Mouse (Mus musculus): Measurements from ENCODE around the gene Snx9. TPM values are rescaled to one million over a fixed set of nuclear protein-coding genes. Genes with fewer than 3 reads are reported as not detected.

Snx9 gene
- polyA plus RNA-seq, 1 experiment from 2014 or later: 20.8 TPM

- WGBS: 62% methylated on average over 6 of the region's 6 CpGs
- Histone ChIP-seq H3K9ac (no peak overlapping the region), H3K4me1 (peaks cover 10% of the 10 kb centered on the region), H3K36me3 (no peaks in the 10 kb centered on the region), H3K27ac (no peak overlapping the region), H3K4me3 (no peak overlapping the region), H3K9me3 (replicated peaks) (no peaks in the 10 kb centered on the region), H3K4me2 (replicated peaks) (no peak overlapping the region), H3K27me3 (no peaks in the 10 kb centered on the region)
- ATAC-seq (ENCODE audit: low FRiP score): no peak
Measured at GRCm38 (mm10) chr17:5968562-5968961, 127.4 kb downstream of the Snx9 start.

GRCm38 (mm10) chr17:5969246-5969645, 128.1 kb downstream of the Snx9 start:
- ATAC-seq (ENCODE audit: low FRiP score): no peak
- Histone ChIP-seq H3K9ac (no peak overlapping the region), H3K27me3 (no peaks in the 10 kb centered on the region)

GRCm38 (mm10) chr17:5970298-5970821, 129.2 kb downstream of the Snx9 start:
- 90% methylated on average over 5 of the region's 5 CpGs for WGBS
- Histone ChIP-seq H3K9me3 (replicated peaks) (no peaks in the 10 kb centered on the region), H3K9ac (no peak overlapping the region), H3K36me3 (no peaks in the 10 kb centered on the region), H3K27ac (no peak overlapping the region), H3K4me2 (replicated peaks) (no peak overlapping the region), H3K4me1 (peaks cover 11% of the 10 kb centered on the region), H3K27me3 (no peaks in the 10 kb centered on the region), H3K4me3 (no peak overlapping the region)
- no peak for ATAC-seq (ENCODE audit: low FRiP score)

More at GRCm38 (mm10) chr17:5969246-5969645, 128.1 kb downstream of the Snx9 start:
- Histone ChIP-seq H3K27ac (no peak overlapping the region), H3K4me3 (no peak overlapping the region), H3K36me3 (no peaks in the 10 kb centered on the region), H3K9me3 (replicated peaks) (no peaks in the 10 kb centered on the region), H3K4me2 (replicated peaks) (no peak overlapping the region), H3K4me1 (peaks cover 10% of the 10 kb centered on the region)
- WGBS: 46% methylated on average over 3 of the region's 3 CpGs

GRCm38 (mm10) chr17:5973536-5973935, 132.4 kb downstream of the Snx9 start:
- H3K9ac ChIP-seq: no peak overlapping the region
- H3K9me3 ChIP-seq (replicated peaks): no peaks in the 10 kb centered on the region
- no peak overlapping the region for H3K4me3 ChIP-seq
- 70% methylated on average over 8 of the region's 8 CpGs for WGBS
- H3K36me3 ChIP-seq: no peaks in the 10 kb centered on the region
- peaks cover 38% of the 10 kb centered on the region for H3K4me1 ChIP-seq
- no peak overlapping the region for H3K4me2 ChIP-seq (replicated peaks)
- H3K27me3 ChIP-seq: 0 out of 2 replicates have a peak, but pooled peaks cover 3% of the 10 kb centered on the region
- ATAC-seq (ENCODE audit: low FRiP score): no peak
- H3K27ac ChIP-seq: no peak overlapping the region

- Histone ChIP-seq H3K27ac (no peak overlapping the region; the same call in 1 of the 2 replicates), H3K27me3 (0 out of 2 replicates have a peak, but pooled peaks cover 3% of the 10 kb centered on the region), H3K9ac (no peak overlapping the region), H3K4me1 (peaks cover 33% of the 10 kb centered on the region), H3K9me3 (replicated peaks) (no peaks in the 10 kb centered on the region), H3K36me3 (no peaks in the 10 kb centered on the region), H3K4me3 (no peak overlapping the region), H3K4me2 (replicated peaks) (peak overlapping the region; percentile 13; the same call in 1 of the 2 replicates)
- WGBS: 47% methylated on average over 23 of the region's 23 CpGs
- no peak for ATAC-seq (ENCODE audit: low FRiP score)
Measured at GRCm38 (mm10) chr17:5975099-5975977, 134.2 kb downstream of the Snx9 start.

- Histone ChIP-seq H3K4me3 (no peak overlapping the region), H3K27ac (peak overlapping the region; percentile 2; the same call in 1 of the 2 replicates), H3K4me2 (replicated peaks) (no peak overlapping the region), H3K27me3 (0 out of 2 replicates have a peak, but pooled peaks cover 3% of the 10 kb centered on the region), H3K4me1 (peaks cover 33% of the 10 kb centered on the region), H3K9ac (no peak overlapping the region), H3K36me3 (no peaks in the 10 kb centered on the region), H3K9me3 (replicated peaks) (no peaks in the 10 kb centered on the region)
- ATAC-seq (ENCODE audit: low FRiP score): no peak
- WGBS: 78% methylated on average over 20 of the region's 20 CpGs
Measured at GRCm38 (mm10) chr17:5976221-5977055, 135.3 kb downstream of the Snx9 start.

GRCm38 (mm10) chr17:5977056-5977920, 136.2 kb downstream of the Snx9 start:
- WGBS: 43% methylated on average over 16 of the region's 16 CpGs
- H3K4me2 ChIP-seq (replicated peaks): no peak overlapping the region
- ATAC-seq (ENCODE audit: low FRiP score): no peak

GRCm38 (mm10) chr17:5977921-5978504, 136.9 kb downstream of the Snx9 start:
- ATAC-seq (ENCODE audit: low FRiP score): no peak
- peaks cover 34% of the 10 kb centered on the region for H3K4me1 ChIP-seq
- H3K36me3 ChIP-seq: no peaks in the 10 kb centered on the region
- WGBS: 54% methylated on average over 8 of the region's 8 CpGs
- H3K27me3 ChIP-seq: 0 out of 2 replicates have a peak, but pooled peaks cover 3% of the 10 kb centered on the region
- no peak overlapping the region for H3K9ac ChIP-seq
- no peaks in the 10 kb centered on the region for H3K9me3 ChIP-seq (replicated peaks)
- no peak overlapping the region for H3K4me2 ChIP-seq (replicated peaks)
- no peak overlapping the region for H3K4me3 ChIP-seq
- no peak overlapping the region for H3K27ac ChIP-seq

More at GRCm38 (mm10) chr17:5977056-5977920, 136.2 kb downstream of the Snx9 start:
- Histone ChIP-seq H3K4me3 (no peak overlapping the region), H3K27ac (no peak overlapping the region), H3K9ac (no peak overlapping the region), H3K27me3 (0 out of 2 replicates have a peak, but pooled peaks cover 3% of the 10 kb centered on the region), H3K4me1 (peaks cover 33% of the 10 kb centered on the region), H3K36me3 (no peaks in the 10 kb centered on the region), H3K9me3 (replicated peaks) (no peaks in the 10 kb centered on the region)

GRCm38 (mm10) chr17:5978505-5979077, 137.5 kb downstream of the Snx9 start:
- no peak overlapping the region for H3K27ac ChIP-seq
- WGBS: 78% methylated on average over 10 of the region's 10 CpGs
- no peak for ATAC-seq (ENCODE audit: low FRiP score)

GRCm38 (mm10) chr17:5980860-5981259, 139.7 kb downstream of the Snx9 start:
- Histone ChIP-seq H3K9me3 (replicated peaks) (no peaks in the 10 kb centered on the region), H3K36me3 (no peaks in the 10 kb centered on the region), H3K9ac (no peak overlapping the region), H3K27ac (no peak overlapping the region), H3K4me1 (peaks cover 26% of the 10 kb centered on the region), H3K27me3 (0 out of 2 replicates have a peak, but pooled peaks cover 3% of the 10 kb centered on the region), H3K4me3 (no peak overlapping the region), H3K4me2 (replicated peaks) (no peak overlapping the region)
- ATAC-seq (ENCODE audit: low FRiP score): no peak
- WGBS: 34% methylated on average over 6 of the region's 6 CpGs

More at GRCm38 (mm10) chr17:5978505-5979077, 137.5 kb downstream of the Snx9 start:
- H3K9me3 ChIP-seq (replicated peaks): no peaks in the 10 kb centered on the region
- H3K27me3 ChIP-seq: 0 out of 2 replicates have a peak, but pooled peaks cover 3% of the 10 kb centered on the region
- peaks cover 35% of the 10 kb centered on the region for H3K4me1 ChIP-seq
- no peak overlapping the region for H3K4me2 ChIP-seq (replicated peaks)
- no peaks in the 10 kb centered on the region for H3K36me3 ChIP-seq
- no peak overlapping the region for H3K9ac ChIP-seq
- H3K4me3 ChIP-seq: no peak overlapping the region

Measured in hindbrain, embryonic 12.5 days (tissue).